Mouse (Mus musculus) cortical plate, adult 2 months (tissue): ENCODE data around the gene Tectb.

ENCODE experiments used
- CTCF ChIP-seq: fragments of 200-500 bp; IDR thresholded peaks from 2 replicates; pipeline ENCODE4 v1.5.1; 2011; ENCODE audit warnings: mild to moderate bottlenecking, control low read depth, low read length; ENCODE audit not compliant: insufficient read depth; ENCODE audit errors: extremely low read depth
- POLR2A ChIP-seq: fragments of 200-500 bp; IDR thresholded peaks from 2 replicates; pipeline ENCODE4 v1.6.1; 2011; ENCODE audit warnings: mild to moderate bottlenecking, low read length, control low read depth; ENCODE audit not compliant: insufficient read depth; ENCODE audit errors: extremely low read depth

DNA sequence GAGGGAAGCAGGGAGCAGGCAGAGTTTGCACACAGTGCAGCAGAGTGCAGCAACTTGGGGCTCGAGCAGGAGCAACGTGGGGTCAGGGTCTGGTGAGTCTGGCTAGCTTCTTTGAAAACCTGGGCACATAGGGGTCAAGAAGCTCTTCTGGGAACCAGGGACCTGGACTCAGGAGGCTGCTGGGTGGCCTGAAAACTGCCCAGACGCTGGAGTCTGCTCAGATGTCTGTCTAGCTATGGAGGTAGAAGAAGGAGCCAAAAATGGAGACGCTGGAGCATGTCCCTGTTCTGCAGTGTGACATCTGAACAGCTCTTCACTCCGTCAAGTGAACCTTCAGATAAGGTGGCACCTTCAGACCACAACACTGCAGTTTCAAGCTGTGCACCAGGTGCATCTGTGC is 35.8 kb upstream of the Tectb start:
- no peak for TF ChIP-seq POLR2A
- no peak for TF ChIP-seq CTCF
